Mouse (Mus musculus) urinary bladder, postnatal 4 days (tissue): Measurements from ENCODE around the gene Aire.

Experiments used
- DNase-seq, 2 experiments: peaks; one replicate each; pipeline ENCODE4 v3.0.0; 2021 to 2022; ENCODE audit warnings: low spot score in 2 of 2

The Aire gene

DNA sequence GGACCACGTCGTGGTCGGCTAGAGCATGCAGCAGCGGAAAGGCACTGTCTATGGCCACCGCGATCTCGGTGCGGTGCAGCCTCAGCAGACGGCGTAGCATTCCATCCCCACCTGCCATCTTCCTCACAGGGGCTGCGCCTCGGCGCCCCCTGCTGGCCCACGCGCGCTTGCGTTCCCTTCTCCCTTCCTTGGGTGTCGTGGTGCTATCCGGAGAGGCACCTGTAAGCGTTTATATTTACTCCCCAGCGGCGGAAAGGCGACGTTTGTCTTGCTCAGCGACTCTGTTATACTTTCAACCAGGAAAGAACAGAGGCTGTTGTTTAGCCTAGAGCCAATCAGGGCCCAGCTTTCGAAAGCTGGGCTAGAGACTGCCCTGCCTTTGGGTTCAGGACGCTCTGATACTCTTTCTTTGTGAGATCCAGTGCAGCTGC lies at the start of gene Aire:
Gene Aire, minus strand, starts transcription at position 205 of the 431 bp plus-strand sequence.
- DNase-seq, result no peak

DNA sequence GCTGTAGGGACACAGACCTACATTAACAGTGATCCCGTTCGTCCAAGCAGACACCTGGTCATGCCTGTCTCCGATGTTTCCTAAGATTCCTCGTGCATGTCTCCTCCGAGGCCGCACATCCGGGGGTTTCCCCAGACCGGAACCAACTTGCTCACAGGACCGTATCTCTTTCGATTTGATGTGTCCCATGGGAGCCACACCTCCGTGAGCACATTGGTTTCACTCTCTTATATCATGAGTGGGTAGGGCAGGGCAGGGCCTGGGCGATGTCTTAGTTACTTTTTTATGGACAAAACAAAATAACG lies 49.3 kb upstream of the Aire start:
- DNase-seq, result no peak

GRCm38 (mm10) chr10:78091865-78092724 lies 48.7 kb upstream of the Aire start:
- DNase-seq, result no peak

DNA sequence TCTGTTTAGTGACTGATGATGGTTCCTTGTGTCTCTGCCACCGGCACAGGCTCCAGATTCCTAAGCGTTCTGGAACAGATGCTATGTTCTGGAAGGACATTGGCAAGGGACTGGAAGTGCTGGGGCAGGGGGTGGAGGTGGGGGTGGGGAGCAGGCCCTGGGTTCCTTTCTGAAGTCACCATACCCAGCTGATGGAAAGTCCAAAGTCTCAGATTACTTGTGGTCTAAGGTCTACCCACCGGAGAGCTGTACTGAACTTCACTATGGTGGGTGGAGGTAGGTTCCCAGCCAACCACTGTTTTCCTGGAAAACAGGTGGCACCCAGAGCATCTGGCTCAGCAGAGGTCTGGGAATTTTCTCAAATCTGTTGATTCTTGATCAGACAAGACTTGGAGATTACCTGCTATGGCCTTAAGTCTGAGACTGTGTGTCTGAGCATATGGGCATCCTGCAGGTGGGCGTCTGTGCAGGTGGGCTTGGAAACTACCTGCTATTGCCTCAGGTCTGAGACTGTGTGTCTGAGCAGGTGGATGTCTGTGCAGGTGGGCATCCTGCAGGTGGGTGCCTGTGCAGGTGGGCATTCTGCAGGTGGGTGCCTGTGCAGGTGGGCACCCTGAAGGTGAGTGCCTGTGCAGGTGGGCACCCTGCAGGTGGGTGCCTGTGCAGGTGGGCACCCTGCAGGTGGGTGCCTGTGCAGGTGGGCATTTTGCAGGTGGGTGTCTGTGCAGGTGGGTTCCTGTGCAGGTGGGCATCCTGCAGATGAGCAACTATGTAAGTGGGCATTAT lies 47.5 kb upstream of the Aire start:
- no peak for DNase-seq

DNA sequence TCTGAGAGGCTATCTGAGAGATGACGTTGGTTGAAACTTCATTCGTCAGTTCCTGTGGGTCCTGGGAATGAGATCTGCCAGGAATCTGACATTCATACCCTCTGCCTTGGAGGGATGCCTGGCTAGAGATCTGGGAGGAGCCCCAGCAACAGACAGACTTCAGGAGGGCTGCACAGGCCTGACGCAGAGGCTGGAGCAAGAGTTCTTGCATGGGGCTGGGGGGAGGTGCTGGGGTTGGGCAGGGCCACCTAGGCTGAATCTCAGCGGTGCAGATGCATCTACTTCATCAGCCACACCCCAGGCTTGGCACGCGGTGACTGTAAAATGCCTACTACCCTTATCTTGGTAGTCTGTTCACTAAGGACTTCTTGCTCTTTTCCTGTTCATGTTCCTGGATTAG lies 46.8 kb upstream of the Aire start:
- DNase-seq, result no peak

GRCm38 (mm10) chr10:78087101-78087511 lies 43.7 kb upstream of the Aire start:
- no peak for DNase-seq

DNA sequence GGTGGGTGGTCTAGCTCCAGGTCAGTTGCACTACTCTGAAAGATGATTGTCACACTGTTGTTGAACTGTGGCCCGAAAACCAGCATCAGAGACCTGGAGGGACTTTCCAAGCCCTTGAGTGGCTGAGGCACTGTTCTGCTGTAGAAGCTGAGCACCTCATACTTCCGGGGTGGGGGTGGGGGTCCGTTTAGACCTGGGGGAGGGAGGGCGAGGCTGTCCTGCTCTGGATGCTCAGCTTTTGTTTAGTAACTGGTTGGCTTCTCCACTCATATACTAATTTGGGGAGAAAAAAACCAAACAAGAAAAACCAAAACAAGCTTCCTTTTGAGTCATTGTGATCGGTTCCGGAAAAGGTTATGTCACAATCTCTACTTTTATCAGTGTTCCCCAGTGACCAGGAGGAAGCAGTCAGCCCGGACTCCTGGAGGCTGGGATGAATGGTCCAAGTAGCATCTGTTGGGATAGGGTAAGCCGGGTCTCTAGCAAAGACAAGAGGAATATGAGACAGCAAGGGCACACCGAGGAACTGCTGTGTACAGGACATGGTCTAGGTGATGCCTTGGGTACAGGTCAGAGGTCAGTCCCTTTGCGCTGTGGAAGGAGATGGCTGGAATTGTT lies 43.1 kb upstream of the Aire start:
- no peak for DNase-seq

DNA sequence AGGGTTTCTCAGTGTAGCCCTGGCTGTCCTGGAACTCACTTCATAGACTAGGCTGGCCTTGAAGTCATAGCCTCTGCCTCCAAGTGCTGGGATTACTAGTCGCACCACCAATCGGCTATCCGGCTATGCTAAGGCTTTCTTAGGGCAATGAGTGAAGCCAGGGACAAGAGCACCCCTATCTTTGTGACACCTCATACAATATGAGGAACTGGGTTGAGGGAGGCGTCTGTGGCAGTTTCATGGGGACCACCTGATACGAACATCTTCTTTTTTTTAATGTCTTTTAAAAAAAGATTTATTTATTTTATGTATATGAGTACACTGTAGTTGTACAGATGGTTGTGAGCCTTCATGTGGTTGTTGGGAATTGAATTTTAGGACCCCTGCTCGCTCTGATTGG lies 42.3 kb upstream of the Aire start:
- DNase-seq, result no peak

DNA sequence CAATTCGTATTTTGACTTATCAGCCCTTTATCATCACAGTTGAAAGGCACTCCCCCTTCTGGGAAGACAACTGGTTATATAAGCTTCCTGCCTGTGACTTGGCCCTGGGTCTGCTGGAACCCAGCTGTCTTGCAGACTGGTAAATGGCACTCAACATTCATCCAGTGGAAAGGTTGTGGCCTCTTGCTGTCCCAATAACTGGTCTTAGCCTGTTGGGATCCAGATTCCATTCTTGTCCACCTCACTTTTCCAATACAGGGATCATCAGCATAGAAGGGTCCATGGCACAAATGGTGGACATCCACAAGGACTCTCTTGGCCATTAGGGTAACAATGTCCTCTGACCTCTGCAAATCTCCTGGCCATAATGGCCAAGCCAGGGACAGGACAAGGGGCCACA lies 40.7 kb upstream of the Aire start:
- no peak for DNase-seq

- DNase-seq, result no peak
These were observed 36.7 kb upstream of the Aire start for GRCm38 (mm10) chr10:78079955-78080591.

GRCm38 (mm10) chr10:78078276-78078675 lies 34.9 kb upstream of the Aire start:
- no peak for DNase-seq

DNA sequence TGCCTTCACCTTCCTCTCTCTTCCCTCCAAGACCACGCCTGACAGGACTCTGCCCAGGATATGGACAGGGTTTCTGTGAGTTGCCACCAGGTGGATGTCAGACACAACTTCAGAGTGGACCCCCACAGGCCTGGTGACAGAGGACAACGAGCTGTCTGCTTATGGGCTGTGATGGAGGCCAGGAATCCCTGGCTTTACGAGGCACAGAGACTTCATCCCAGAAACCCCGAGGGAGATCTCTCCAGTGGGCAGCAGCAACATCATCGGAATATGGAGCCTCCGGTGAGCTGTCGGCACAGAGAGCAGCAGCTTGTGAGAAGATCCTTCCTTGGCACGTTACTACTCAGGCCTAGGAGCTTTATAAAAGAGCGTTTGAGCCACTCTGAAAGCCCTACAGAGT lies 34.5 kb upstream of the Aire start:
- DNase-seq, result no peak

- no peak for DNase-seq
These were observed 31.6 kb upstream of the Aire start for GRCm38 (mm10) chr10:78074977-78075376.

GRCm38 (mm10) chr10:78074151-78074550 lies 30.7 kb upstream of the Aire start:
- DNase-seq, result no peak

DNA sequence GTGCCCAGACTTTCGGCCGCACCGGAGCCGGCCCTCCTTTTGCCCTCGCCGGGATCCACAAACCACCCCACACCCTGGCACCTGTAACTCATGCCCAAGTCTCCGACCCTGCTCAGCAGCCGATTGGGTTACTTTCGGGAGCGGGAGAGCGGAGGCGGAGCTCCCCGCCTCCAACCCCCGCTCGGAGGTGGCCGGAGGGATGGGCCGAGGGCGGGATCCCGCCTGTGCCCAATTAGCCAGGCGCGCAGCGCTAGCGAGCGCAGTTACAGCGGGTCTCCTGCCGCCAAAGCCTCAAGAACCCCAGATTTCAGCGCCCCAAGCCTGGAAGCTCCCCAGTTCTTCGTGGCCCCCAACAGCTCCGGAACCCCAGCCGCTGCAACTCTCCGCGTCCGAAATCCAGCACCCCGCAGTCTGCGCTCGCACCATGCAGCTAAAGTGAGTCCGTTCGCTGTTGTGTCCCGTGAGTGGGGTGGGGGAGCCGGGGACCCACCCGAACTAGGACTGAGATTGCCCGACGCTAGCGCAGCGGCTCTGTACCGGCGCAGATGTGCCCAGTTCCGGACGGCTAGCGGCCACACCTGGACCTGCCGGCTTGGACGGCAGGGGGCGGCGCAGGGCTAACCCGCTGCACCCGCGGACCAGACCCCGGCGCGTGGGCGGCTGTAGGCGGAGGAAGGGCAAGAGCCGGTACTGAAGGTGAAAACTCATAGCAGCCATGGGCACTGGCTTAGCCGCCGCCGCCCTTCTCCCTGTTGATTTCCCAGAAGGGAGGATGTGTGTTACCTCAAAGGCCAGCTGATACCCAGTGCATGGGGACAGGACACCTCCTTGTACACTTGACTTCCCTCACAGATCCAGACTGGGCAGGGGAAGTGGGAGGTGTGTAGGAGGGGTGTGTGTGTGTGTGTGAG lies 25.9 kb upstream of the Aire start, which contains the start of gene Icosl:
Gene Icosl, plus strand, starts transcription at position 202 of the 911 bp plus-strand sequence.
- DNase-seq, result peak; percentile 82 to 83

GRCm38 (mm10) chr10:78068541-78068940 lies 25.1 kb upstream of the Aire start:
- DNase-seq, result no peak

DNA sequence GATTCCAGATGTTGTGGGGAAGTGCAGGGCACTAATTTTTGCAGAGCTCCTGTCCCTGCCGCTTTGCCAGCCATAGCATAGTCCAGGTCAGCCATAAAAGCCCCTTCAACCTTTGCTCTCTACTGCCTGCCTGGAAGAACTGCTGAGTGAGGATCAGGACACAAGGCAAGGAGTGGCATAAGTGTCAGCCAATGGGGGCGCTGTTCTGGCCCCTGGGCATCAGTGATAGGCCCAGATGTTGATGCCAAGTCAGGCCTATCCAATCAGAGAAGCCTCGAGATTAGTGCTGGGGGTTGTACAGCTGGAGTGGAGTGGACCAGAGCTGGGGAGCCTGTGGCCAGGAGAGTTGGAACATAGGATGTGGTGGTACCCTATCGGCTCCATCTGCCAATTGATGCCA lies 23.8 kb upstream of the Aire start:
- DNase-seq, result no peak

DNA sequence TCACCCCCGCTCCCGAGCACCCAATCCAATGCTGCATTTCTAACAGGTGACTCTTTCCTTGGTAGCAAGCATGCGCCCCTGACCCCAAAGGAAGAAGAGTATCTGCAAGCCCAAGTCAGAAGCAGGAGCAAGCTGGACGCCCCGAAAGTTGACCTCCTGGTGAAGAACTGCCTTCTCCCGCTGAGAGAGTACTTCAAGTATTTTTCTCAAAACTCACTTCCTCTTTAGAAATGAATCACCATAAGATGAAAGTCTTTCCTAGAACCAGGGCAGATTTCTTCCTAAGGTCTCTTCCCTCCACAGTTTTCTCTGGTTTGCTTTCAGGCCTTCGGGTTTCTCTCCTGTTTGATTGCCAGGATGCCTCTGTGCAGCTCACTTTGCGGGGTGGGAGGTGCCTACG lies 19.7 kb upstream of the Aire start:
- no peak for DNase-seq

- DNase-seq, result no peak
These were observed 13.6 kb upstream of the Aire start for GRCm38 (mm10) chr10:78057056-78057455.

GRCm38 (mm10) chr10:78054633-78055565 lies 11.5 kb upstream of the Aire start:
- DNase-seq, result no peak
